Mouse (Mus musculus): ENCODE measurements around the gene Wnt2. TPM values are rescaled to one million over a fixed set of nuclear protein-coding genes. Genes with fewer than 3 reads are reported as not detected.

Wnt2 gene
- total RNA-seq, 2 experiments from 2014 or later, result 0.23 to 0.36 TPM

DNA sequence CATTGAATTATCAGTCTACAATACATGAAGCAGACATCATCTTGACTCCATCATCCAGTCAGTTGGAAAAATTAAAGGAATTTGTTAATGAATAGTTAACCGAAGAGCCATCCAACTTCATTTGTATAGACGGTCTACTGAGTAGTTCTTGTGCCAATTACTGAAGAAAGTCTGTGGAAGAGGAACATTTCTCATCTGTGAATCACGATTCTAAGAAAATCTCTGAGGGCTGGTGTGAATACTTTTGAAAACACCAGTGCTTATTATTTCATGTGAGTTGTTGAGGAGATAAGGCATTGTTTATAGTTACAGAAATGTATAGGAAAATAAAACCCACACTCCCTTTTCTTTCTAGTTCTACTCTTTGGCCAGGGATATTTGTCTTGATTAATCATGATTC, 51.5 kb downstream of the Wnt2 start:
- DNase-seq (ENCODE audit: low spot score), result no peak

DNA sequence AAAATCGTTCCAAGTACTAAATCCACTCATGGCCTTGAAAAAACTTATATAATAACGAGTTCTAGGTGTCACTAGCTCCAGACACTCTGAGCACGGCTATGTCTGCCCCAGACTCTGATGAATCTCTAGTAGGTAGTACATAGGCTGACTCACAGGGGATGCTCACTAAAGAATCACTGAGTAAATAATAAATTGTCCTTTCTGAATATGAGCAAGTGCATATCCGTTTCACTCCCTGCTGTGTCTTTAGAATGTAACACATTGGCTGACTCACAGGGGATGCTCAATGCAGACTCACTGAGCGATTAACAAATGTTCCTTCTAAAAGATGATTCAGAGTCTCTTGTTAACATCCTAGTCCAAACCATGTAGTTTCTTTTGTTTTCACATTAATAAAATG, 52.1 kb downstream of the Wnt2 start:
- no peak for DNase-seq (ENCODE audit: low spot score)

DNA sequence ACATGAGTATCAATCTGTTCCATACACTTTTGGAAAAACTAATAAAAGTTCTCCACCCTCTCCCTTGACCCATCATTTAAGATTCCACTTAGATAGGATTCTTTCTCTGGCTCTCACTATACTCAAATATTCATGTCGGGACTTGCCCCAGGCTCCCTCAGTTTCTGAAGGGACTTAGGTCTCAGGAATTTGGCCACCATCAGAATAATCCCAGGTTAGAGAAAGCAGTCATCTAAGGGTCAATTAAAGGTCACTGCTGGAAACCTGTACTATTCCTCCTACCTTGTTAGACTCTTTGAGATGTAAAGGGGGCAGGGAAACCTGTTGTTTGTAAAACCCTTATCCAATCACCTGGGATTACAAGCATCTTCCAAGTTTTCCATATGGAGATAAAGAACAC, 53.2 kb downstream of the Wnt2 start:
- DNase-seq (ENCODE audit: low spot score), result no peak

DNA sequence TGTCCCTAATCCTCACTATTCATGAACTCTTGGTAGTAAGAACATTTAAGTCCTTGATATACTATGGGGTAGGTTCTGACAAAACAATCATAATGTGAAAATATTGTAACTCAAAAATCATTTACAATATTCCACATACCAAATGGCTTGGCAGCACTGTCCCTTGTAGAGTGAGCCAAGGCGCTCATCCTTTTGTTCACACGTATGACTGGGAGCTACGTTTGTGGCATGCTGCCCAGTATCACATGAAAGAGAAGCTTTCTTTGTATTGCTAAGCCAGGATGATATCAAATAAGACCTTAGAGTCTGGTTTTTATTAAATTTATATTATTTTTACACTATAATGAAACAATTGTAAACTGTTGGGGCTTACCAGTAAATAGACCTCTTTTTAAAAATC, 56.0 kb downstream of the Wnt2 start:
- DNase-seq (ENCODE audit: low spot score), result no peak

DNA sequence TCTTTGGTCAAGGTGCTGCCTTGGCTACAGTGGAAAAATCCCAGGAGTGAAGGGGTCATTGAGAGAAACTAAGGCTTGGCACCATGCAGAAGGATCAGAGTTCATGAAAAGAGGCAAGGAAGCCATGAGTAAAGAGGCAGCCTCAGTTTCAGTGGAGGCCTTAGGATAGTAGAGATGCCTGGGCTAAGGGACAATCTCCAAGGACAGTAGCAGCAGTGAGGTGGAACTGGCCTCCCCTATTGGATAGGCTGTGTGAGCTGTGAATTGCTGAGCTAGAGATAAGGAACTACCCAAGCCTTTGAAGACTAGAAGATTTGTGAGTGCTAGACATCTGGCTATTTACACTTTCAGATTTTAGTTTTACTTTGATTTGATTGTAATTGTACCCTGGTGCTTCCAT, 59.0 kb downstream of the Wnt2 start:
- DNase-seq (ENCODE audit: low spot score), result no peak

DNA sequence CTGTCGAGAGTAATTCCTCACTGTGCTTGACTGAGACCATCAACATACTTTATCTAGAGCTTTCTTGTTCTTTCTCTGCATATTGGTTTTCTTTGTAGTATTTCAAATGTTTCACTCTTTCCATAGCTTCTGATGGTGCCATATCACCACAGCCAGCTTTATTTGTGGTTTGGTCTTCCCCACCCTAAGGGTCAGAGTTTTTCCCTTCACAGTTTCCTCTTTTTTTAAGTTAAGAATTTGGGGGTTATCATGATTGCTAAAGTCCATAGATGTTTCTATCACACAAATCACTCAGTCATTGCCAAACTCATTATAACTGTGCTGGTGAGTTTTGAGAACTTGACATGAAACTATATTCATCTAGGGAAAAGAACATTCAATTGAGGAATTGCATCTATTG, 60.6 kb downstream of the Wnt2 start:
- no peak for DNase-seq (ENCODE audit: low spot score)

DNA sequence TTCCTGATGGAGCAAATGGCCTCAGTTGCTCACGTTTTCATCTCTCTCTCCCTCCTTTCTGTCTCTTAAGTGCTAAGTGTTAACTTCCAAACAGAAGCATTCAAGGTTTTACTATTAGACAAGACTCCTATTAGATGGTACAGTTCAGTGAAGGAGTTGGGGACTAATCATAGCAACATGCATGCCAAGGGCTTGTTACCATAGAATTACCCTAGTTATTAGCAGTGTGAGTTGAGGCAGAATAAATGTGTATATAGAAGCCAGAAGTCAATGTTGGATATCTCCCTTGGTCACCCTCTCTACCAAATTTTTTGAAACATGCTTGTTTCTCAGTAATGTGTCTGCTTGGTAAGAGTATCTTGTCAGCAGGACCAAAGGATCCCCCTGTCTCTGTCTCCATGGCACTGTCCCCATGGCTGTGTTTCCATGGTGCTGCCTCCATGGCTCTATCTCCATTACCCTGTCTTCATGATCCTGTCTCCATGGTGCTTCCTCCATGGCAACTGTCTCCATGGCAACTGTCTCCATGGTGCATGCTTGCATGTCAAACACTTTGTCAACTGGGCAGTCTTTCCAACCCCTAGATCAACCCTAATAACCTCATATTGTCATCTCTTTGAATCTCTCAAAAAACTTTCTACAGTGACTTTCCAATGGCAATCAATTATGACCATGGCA, 61.8 kb downstream of the Wnt2 start:
- no peak for DNase-seq (ENCODE audit: low spot score)

DNA sequence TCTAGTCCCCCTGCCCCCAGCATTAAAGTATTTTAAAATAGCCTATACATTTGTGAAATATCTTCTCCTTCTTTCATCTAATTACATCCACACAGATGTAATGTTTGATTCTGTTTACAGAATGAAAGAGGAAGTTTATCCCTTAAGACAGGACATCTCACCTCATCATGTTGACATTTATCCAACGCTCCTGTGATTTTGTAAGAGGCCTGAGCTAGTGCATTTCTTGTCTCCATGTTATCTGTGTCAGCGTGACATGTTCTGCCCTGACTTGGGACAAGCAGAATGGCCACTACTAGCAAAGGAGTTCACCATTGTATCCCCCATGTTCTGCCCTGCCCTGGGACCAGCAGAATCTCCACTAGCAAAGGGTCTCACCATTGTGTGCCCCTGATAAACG, 66.9 kb downstream of the Wnt2 start:
- DNase-seq (ENCODE audit: low spot score), result no peak

DNA sequence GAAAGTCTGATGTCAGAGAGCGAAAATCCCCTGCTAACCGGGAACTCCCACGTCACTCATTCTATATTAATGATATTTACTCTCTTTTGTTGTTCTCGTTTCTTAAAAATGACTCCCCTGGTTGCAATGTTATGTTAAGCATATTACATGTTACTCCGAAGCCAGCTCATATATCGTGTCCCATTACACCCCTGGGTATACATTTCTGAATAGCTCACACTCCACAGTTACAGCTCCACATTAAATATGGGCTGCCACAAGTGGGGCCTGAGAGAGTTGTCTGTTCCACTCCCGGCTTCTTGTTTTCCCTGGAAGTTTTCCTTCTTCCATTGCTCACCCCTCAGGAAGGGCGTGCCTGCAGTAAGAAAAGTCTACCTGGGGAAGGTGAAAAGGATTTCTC, 78.6 kb downstream of the Wnt2 start:
- DNase-seq (ENCODE audit: low spot score), result no peak

DNA sequence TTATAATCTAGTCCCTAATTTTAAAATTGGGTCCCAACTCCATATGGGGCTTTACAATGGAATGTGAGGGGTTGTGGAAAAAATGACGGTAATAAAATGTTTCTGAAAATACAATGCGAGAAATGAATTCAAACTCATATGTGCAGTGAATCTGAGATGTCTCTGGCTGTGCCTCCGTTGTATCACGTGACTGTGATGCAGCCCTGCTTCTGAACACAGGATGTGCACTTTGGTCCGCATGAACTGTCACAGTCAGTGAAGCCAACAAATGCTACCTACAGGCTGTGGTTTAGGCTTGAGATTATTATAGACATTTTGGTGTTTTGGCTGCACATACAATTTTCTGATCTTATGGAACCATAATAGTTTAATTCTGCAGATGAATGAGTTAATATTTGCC, 81.3 kb downstream of the Wnt2 start:
- DNase-seq (ENCODE audit: low spot score), result no peak

DNA sequence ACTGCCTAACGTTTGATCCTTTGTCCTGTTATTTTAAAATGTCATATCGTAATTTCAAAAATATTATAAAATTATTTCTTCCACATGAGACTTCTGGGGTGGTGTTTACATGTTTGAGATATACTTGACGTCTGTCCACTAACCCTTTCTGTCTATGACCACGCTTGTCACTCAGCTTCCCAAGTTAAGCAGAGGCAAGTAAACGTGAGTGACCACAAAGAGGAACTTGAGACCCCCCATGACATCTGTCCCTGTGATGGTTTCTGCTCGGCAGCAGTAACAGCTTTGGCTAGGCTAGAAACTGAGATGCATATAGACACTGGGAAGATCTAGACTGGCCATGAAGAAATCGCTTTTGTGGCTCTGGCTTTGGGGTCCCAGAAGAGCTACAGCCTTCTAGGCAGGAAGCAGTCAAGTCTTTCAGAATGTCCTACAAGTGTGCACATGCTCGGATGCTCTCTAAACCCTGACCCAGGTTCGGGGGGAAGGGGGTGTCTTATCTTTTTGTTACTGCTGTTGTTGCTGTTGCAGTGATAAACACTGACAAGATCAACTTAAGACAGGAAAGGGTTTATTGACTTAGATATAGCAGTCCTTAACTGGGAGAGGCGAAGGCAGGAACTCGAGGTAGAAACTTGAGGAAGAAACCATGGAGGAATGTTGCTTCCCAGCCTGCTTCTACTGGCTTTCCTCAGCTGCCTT, 83.1 kb downstream of the Wnt2 start:
- DNase-seq (ENCODE audit: low spot score), result no peak

DNA sequence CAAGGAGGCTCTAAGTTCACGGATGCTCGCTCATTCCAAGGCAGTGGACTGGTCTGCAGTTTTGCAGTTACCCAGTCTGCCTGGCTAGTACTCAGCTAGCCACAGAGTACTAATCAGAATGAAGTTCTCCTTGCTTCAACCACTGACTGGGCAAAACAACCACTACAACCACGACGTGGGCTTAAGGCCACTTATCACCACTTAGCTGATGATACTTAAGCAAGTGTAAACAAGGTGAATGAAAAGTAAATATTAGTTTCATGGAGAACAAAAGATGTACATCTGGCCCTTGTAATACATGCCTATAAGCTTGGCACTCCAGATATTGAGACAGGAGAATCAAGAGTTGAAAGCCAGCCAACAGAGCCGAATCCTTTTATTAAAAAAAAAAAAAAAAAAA, 83.9 kb downstream of the Wnt2 start:
- no peak for DNase-seq (ENCODE audit: low spot score)

DNA sequence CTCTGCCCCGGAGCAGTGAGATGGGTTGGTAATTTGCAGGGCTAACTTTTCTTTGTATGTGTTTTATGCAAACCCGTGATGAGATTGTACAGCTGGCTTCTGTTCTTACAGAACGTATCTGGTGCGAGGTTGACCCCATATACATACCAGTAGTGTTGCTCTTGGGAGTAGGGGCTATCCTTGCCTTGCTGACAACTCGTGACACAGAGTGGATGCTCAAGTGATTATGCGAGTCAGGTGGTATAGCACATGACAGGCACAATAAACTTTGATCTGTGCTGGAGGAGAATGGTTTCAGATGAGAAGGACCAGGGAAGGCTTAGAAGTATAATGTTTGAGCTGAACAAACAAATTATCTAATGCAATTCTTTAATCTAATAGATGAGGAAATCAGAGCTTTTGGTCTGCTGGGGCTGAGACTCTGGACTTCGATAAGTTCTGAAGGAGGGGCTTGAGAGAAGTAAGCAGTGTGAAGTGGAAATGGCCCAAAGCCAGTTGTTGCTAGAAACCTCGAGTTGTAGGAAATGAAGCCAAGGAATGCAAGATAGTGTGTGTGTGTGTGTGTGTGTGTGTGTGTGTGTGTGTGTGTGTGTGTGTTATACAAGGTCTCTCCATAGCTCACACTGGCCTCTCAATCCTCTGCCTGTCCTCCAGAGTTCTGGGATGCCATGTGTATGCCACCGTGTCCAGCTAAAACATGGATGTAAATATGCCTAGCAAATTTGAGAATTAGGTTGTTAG, 86.3 kb downstream of the Wnt2 start:
- DNase-seq (ENCODE audit: low spot score), result no peak

DNA sequence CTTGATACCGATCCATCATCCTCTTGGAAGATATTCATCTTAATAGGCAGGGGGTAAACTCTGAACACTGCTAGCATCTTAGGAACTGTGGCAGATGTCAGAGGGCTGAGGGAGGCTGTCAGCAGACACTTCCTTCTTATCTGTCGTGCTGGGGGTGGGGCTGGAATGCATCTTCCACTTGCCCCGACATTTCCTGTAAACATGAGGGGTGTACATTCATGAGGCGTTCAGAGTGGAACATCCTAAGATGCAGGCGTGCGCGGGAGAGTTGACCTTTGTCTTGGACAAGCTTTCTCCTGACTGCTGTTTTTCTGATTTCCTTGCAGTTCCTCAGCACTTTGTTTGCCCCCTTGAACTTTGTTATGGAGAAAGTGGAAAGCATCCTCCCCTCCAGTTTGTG, 88.0 kb downstream of the Wnt2 start:
- no peak for DNase-seq (ENCODE audit: low spot score)

DNA sequence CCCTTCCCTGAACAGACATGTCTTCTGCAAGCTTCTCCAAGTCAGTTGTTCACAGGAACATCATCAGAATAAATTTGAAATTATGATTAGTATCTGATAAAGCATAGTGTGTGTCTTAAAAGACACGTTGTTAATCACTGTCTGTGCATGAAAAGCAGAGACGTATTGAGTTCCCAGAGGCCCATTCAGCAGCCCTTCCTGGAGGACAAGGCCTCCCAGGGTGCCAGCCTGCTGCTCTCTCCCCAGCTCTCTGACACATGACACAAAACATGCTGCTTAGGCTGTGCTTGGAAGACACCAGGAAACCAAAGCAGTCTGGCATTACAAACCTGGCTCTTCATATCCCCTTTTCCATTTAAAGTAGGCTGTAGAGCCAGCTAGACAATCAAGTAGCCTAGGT, 88.5 kb downstream of the Wnt2 start:
- no peak for DNase-seq (ENCODE audit: low spot score)

Other genes starting within 250 kb of the Wnt2 start
- not detected for gene Asz1, start 78.5 kb upstream of the Wnt2 start, total RNA-seq (2021)
- not detected for gene Cftr, start 140.1 kb upstream of the Wnt2 start, total RNA-seq (2021)